Mouse (Mus musculus): Measurements from ENCODE around the gene BC048507.
"Not testable (repeated sequence)": the region's sequence is repeated elsewhere in the genome, so short reads cannot be mapped to it uniquely, and the experiment has no call there.

The BC048507 gene

DNA sequence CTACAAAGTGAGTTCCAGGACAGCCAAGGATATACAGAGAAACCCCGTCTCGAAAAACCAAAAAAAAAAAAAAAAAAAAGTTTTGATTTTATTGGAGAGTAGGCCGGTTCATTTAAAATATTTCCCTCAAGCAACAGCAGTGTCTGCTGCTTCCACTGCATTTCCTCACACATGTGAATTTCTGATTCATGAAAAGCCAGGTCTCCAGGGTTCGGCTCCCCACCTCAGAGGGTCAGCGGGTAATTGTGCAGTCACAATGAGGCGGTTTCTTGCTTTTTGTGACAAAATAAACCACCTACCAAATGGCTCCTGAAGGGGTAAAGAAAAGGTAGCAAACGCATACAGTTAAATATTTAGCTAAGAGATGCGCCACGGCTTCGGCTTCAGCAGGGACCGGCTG, at the start of gene BC048507:
TSS of gene BC048507 (plus strand) at position 301 of the 400 bp plus-strand sequence.
- DNase-seq (ENCODE audit: low read depth, low spot score), result no peak

DNA sequence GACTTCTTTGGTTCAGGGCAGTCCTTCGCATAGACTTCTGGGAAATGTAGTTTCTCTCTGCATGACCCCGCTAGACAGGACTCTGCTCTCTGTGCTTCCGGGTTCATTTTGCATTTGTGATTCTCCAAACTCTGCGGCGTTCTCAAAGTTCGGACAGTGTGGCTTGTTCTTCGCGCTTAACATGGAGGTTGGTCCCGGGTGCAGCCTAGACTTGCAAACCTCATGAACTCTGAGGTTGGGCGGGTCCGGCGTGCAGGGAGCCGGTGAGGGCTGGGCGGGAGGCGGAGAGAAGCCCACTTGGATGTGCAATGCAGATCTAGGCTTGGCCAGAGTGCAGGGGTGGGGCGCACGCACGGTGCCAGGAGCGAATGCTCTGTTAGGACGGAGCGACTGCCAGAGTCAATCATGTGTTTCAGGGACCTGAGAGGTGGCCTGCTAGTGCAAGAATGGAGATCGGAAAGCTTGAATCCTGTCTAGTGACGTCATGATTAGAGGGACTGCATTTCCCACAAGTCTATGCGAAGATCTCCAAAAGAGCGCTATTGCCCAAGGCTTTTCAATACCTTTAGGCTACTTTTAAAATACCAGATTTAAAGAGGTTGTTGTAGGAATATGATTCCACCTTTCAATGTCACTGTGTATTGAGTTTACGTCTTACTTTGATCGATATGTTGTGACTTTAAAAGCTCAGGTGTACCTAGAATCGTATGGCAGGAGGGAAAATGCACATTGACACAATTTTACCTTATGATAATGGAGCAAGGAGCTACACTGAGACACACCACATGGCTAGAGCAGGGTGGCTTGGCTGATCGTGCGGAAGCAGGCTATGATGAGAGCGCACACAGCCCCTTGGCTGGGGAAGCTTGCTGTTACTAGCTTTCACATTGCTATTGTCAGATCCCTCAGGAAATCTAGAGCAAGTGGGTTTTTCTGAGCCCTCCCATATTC, 49.1 kb upstream of the BC048507 start, which contains the start of gene Zfp273:
TSS of gene Zfp273 (plus strand) at position 31 of the 951 bp plus-strand sequence.
- peak; percentile 69 for DNase-seq (ENCODE audit: low read depth, low spot score)

DNA sequence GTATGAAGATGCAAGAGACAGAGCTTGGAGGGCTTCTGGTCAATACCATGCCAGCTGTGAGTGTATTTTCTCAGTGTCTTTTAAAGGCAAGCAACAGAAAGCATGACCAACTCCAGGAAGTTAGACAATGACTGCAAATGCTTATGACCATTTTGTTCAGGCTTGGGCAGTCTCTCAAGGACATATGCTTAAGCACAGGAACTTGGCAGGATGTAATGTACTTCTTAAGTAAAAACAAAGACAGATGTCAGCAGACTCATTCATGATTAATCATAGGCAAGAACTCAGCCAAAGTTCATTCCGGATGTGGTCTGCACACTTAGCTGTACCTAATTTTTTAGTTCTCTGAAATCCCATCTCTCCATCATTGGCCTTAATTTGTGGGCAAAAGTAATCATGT, 44.5 kb upstream of the BC048507 start:
- no peak for DNase-seq (ENCODE audit: low read depth, low spot score)

DNA sequence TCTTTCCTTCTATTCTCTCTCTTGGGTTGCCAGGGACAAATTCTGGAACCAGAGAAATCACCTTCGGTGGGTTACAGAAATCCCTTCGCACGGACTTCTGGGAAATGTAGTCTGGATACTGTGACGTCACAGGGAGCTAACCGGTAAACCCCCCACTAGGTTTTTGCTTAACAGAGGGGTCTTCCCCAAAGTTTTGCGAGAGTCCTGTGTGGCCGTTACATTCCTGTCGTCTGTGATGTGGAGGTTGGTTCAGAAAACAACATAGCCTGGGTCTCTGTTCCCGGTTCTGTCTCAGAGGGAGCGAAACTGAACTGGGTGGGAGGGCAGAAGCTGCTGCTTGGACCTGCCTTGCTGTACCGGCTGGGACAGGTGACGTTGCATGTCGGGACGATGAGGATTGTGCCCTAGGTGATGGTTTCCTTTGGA, 32.2 kb upstream of the BC048507 start, which contains the start of gene Gm10037:
TSS of gene Gm10037 (plus strand) at position 196 of the 426 bp plus-strand sequence.
- DNase-seq (ENCODE audit: low read depth, low spot score), result no peak

DNA sequence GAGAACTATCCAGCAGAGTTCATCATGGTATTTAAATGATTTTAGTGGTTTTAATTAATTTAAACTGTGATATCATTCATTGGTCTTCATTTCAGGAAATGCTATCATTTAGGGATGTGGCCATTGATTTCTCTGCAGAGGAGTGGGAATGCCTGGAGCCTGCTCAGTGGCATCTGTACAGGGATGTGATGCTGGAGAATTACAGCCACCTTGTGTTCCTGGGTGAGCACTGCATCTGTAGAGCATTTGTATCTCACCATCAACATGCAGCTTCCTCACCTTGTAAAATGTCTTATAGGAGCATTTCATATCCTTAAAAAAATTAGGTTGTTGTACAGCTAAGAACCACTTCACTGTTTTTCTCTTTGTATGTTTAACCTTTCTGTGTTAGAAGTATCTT, 30.0 kb upstream of the BC048507 start:
- DNase-seq (ENCODE audit: low read depth, low spot score), result not testable (repeated sequence)

DNA sequence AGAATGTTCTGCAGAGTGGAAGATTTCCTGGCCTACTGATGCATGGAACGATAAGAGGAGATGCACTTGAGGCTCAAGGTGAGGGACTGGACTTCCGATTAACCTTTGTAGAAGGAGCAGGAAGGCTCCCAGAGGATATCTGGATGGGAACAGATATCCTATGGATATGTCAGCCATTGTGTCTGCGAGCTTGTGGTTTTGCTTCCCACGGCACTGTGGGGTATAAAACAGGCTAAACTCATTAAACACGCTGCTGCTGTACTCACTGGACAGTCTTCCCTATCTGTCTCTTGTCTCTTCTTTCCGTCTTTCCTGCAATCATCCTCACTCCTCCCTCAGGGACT, 19.4 kb upstream of the BC048507 start:
- no peak for DNase-seq (ENCODE audit: low read depth, low spot score)

DNA sequence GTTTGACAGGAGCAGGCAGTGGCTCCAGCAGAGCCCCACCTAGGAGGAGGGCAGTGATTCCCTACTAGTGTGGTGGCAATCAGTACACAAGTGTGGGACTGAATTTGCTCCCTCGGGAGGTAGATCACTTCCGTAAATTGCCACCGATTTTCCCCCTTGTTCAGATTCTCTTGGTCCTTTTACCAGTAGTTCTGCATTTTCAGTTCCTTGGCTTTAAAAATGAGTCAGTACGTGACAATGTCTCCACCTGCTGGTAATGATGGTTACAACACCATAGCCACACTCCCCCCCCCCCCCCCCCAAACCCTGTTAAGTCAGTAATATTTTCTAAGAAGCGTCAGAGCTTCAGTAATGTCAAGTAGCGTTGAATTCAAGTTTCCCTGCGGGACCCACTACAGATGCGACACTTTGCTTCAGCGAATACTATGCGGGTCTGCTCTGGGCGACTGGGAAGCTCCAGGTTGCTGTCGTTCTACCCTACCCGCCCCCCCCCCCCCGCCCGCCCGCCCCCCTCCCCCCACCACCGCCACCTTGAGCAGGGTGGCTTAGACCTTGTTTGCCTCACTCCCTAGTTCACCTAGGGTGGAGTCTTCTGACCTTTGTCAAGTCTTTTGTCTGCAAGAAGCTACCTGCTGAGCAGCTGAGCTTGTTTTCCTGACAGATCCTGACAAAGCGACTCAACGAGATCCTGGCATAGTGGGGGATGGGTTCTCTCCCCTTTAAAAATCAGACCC, 18.8 kb upstream of the BC048507 start:
- peak; percentile 40 for DNase-seq (ENCODE audit: low read depth, low spot score)

DNA sequence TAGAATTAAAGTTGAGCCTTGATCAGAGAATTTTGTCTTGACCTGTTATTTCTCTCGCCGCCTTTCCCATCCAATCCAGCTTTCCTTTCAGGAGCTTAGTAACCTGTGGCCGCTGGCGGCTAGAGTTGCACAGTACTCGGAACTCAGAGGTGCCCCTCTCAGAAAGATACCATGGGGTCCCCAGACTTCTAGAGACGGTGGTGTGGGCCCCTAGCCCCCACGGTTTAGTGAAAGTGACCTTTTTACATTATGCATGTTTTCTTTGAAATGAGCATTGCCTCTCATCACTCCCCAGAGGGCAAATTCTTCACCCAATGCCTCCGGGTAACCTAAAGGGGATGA, 18.3 kb upstream of the BC048507 start:
- DNase-seq (ENCODE audit: low read depth, low spot score), result no peak

DNA sequence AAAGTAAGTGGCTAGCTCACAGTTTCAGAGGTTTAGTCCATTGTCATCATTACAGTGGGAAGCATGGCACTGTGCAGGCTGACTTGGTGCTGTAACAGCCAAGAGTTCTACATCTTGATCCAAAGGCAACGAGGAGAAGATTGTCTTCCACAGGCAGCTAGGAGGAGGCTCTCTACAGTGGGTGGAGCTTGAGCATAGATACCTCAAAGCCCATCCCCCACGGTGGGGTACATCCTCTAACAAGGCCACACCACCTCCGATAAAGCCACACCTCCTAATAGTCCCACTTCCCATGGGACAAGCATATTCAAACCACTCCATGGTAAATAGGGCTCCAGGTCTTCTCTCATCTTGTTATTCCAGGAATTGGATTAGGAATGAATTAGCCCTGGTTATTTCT, 12.8 kb upstream of the BC048507 start:
- no peak for DNase-seq (ENCODE audit: low read depth, low spot score)

DNA sequence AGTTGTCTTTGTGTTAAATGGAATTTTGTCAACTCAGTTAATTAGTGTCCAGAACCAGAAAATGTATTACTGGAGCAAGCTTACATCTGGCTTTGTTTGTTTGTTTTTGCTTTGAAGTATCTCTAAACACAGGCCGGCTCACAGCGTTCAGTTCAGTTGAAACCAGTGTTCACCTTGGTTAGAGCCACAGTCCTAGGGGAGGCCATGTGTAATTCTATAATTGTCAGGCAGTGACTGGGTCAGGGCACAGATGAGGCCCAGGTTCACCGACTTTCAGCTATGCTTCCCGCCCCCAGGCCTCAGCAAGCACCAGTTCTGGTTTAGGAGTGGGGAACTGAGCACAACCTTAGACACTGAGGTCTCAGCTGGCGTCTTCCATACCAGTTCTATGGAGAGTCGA, 10.0 kb upstream of the BC048507 start:
- no peak for DNase-seq (ENCODE audit: low read depth, low spot score)

DNA sequence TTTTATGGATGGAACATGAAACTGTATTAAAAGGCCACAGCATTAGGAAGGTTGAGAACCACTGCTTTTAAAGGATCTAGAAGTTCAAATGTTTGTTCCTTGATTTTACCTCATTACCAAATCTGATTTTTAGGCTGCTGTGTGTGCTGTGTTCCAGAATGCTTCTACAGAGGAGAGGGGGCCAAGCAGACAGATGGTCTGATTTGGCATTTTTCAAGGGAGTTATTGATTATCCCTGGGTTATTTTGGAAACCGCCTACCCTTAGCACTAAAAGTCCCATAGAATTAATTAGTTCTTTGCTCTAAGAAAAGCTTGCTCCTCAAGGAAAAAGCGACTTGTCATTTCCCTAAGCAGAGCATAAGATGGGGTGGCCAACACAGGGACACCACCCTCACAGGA, 9.1 kb upstream of the BC048507 start:
- DNase-seq (ENCODE audit: low read depth, low spot score), result no peak

DNA sequence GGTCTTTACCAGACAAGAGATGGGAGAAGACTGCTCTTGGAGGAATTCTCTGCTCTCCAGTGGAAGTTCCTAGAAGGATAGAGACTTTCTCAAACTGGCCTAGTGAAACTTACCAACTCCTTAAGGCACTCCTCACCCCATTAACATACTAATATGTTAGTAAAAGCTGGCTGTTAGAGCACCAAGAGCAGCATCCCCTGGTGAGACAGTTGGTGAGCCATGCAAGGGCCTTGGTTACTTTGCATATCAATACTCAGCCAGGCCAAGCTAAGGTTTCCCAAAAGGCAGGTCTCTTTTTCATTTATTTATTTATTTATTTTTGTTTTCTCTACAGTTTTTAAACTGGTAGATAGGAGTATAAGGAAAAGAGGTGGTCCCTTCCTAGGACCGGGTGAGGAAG, 5.8 kb upstream of the BC048507 start:
- no peak for DNase-seq (ENCODE audit: low read depth, low spot score)

DNA sequence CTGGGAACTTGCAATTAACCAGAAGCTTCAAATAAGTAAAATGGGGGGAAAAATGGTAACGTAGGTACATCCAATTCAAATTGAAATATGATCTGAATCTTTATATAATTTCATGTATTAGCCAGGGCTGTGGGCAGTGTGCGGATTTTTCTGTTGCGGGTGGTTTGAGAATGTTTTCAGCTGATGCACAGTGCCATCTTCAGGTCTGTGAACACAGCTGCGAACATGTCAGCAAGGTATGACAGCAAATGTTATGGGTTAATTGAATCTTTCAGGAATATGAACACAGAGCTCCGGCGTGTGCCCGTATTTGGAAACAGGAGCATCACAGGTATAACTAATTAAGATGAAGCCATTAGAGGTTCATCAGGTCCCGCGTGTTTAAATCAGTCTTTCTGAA, 618 bp upstream of the BC048507 start:
- no peak for DNase-seq (ENCODE audit: low read depth, low spot score)

DNA sequence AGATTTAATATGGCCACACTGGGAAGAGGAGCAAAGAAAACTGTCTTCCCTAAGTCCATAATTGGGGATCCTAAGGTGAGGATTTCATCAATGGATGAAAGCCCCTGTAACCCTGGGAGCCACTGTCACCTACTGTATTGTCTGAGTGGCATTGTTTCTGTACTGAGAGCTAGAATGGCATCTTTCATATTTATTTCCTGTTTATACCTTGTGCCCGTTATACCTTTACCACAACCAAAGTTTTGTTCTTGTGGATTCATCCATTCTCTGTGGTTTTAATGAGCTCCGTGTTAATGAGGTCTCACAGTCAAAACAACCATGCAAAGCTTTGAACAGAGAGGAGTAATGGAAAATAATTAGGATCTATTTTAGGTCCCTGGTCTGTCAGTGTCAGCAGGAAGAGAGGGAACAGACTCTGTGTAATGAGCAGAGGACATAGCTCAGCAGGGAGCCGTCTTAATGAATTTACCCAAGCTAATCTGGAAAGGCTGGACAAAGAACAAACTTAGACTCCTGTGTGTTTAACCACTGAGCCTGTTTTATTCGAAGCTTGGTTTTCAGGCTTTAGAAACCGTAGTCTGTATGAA, 1.7 kb downstream of the BC048507 start:
- DNase-seq (ENCODE audit: low read depth, low spot score), result no peak

DNA sequence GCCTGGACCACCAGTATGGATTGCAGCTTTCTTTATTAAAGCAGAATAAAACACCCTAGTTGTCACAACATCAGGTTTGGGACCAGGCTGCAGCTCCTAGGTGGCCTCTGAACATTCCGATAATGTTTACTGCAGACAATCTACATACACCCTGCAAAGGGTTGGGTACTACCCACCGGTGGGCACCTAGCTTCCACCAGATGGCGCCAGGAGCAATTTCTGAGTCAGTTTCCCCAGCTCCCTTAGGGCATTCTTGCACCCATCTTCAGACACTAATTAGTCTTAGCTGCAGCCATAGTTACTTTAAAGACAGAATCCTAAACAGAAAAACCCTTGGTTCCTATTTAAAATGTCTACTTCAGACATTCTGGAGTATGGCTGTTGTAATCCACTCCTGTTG, 4.8 kb downstream of the BC048507 start:
- DNase-seq (ENCODE audit: low read depth, low spot score), result no peak

DNA sequence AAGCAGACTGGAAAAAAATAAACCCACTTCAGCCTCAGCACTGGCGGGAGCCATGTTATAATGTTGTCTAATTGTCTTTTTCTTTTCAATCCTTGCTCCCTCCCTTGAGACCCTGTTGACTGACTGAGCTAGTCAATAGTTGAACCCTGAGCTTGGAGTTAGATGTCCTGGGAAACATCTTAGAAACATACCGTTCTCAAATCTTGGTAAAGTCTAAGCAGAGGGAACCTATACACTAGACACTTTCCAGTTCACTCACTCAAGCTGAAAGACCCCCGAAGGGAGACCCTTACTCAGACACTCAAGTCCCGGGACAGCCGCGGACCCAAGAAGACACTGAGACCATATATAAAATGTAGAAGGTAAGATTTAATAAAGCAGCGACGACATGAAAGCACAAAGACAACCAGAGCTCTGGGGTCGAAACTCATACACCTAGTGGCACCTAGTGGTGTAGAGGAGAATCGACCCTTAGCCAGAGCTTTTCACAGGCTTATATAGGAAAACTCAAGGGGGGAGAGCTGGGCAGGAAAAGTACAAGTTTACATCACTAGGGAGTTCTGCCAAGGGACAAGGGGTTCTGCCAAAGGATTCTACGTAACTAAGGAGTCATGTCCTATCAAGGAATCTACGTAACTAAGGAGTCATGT, 13.0 kb downstream of the BC048507 start:
- not testable (repeated sequence) for DNase-seq (ENCODE audit: low read depth, low spot score)

DNA sequence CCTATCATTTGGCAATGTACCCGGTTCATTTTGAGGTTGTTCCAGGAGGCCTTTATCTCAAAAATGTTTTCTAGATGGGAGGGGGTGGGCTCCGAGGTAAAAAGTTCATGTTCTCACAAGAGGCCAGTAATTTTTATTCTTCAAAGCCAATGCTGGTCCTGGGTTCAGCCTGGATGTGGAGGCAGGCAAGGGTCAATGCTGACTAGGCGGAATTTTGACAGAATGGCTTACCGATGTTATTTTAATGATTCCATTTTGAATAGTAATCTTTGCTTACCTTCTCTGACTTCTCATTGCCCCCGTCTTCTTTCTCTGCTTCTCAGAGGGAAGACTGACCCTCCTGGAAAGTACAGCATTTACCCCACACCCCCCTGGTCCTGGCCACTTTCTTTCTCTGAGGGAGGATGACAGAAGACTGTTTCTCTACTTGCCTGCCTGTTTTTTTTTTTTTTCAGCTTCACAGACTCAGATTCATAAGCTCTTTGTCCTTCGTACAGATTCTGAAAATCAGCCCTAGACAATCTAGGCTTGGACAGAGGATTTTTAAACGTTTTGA, 13.7 kb downstream of the BC048507 start:
- no peak for DNase-seq (ENCODE audit: low read depth, low spot score)

DNA sequence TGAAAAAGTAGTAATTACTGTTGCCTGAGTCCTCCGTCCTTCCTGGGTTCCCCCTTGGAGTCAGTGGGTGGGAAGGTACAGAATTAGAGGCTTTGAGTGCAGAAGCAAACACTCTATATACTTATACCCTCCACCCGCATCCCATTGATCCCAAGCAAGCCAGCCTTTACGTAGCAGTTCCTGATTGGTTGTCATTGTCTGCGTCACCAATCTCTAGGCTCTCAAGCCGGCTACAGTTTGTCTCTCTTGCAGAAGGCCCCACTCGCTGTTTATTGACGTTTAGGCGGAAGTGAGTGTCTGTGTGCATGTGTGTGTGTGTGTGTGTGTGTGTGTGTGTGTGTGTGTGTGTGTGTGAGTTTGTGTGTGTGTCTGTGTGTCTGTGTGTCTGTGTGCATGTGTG, 20.8 kb downstream of the BC048507 start:
- DNase-seq (ENCODE audit: low read depth, low spot score), result no peak

DNA sequence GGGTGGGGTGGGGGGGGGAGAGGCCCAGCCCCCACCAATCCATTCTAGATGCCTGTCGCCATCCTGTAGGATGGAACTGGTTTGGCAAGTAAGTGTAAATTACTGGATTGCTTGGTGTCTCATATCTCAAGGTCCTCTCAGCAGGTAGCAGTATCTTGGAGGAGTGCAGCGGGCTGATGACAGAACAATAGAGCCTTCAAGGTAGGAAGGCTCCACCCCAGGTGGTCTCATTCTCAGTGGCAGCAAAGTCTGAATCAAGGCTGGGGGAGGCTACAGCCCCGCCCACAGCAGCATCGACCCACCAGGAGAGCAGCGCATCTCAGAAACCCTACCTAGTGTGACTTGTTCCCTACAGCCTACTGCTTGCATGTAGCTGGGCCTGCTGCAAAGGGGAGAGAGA, 46.6 kb downstream of the BC048507 start:
- DNase-seq (ENCODE audit: low read depth, low spot score), result no peak
